Mouse (Mus musculus): ENCODE measurements around the gene Trib2. TPM values are rescaled to one million over a fixed set of nuclear protein-coding genes. Genes with fewer than 3 reads are reported as not detected.

Trib2 gene
- total and polyA plus RNA-seq, 3 experiments, result 8.1 to 13.5 (median 10.6) TPM

DNA sequence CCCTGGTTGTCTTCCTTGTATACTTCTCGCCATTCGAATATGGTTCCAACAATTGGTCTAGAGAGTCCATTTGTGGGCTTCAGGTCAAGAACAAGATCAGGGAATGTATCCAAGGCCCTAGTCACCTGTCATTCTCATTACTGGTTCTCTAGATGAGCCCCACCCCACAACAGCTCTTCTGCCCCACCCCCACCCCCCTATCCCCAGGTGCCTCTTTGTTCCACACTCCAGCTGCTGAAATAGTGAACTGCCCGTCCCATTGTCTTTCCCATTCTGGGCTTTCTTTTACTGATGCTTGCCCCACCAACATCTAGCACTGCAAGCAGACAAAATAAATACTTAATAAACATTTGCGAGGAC is 15.2 kb downstream of the Trib2 start:
- dilution Hi-C loops (cut with MboI; ENCODE audit: extremely low pct_ligation_motif_present, extremely low pct_unique_long_range_greater_than_20kb, low sequenced_read_pairs), result no loop called here
- Histone ChIP-seq H3K79me2 (replicated peaks; ENCODE audit: control insufficient read depth, extremely low read depth, insufficient read depth, poor library complexity, severe bottlenecking) (no peaks in the 10 kb centered on the region), H3K27ac (ENCODE audit: insufficient read depth, low read depth) (no peak overlapping the region), H3K4me1 (ENCODE audit: control insufficient read depth in 1 of 2, insufficient read depth in 2 of 2) (peaks cover 0 to 13% of the 10 kb centered on the region in 2 experiments; a peak in 2 of 4 replicates), H3K27me3 (replicated peaks) (no peaks in the 10 kb centered on the region), H3K9me3 (replicated peaks; ENCODE audit: low read length) (no peaks in the 10 kb centered on the region), H3K36me3 (replicated peaks in 1 of 2; ENCODE audit: control insufficient read depth in 1 of 2, insufficient read depth in 1 of 2, low read length in 1 of 2) (peaks cover 4 to 80% of the 10 kb centered on the region in 2 experiments), H3K4me2 (ENCODE audit: insufficient read depth, low read depth, poor library complexity, severe bottlenecking) (no peak overlapping the region), H3K9ac (ENCODE audit: insufficient read depth, low read depth) (no peak overlapping the region), H3K4me3 (replicated peaks in 1 of 3; ENCODE audit: low read depth in 2 of 3, low read length in 2 of 3, poor library complexity in 1 of 3) (no peak overlapping the region)
- in situ Hi-C loops (cut with MboI; ENCODE audit: low pct_ligation_motif_present, low pct_unique_long_range_greater_than_20kb, low sequenced_read_pairs), result no loop called here
- TF ChIP-seq HCFC1 (IDR thresholded peaks at IDR 0.05; ENCODE audit: low read depth, low read length), result no peak
- no peak for TF ChIP-seq PAX5 (IDR thresholded peaks at IDR 0.05; ENCODE audit: low read length)
- no peak for TF ChIP-seq GABPA (IDR thresholded peaks at IDR 0.05; ENCODE audit: insufficient replicate concordance, low read depth, low read length)
- no peak for TF ChIP-seq BHLHE40 (IDR thresholded peaks at IDR 0.05; ENCODE audit: low read depth, low read length)
- no peak for TF ChIP-seq MAX (IDR thresholded peaks at IDR 0.05; ENCODE audit: low read length)
- no peak for TF ChIP-seq JUN (IDR thresholded peaks at IDR 0.05; ENCODE audit: insufficient read depth, low read depth, low read length)
- no peak for DNase-seq (ENCODE audit: extremely low read depth)

DNA sequence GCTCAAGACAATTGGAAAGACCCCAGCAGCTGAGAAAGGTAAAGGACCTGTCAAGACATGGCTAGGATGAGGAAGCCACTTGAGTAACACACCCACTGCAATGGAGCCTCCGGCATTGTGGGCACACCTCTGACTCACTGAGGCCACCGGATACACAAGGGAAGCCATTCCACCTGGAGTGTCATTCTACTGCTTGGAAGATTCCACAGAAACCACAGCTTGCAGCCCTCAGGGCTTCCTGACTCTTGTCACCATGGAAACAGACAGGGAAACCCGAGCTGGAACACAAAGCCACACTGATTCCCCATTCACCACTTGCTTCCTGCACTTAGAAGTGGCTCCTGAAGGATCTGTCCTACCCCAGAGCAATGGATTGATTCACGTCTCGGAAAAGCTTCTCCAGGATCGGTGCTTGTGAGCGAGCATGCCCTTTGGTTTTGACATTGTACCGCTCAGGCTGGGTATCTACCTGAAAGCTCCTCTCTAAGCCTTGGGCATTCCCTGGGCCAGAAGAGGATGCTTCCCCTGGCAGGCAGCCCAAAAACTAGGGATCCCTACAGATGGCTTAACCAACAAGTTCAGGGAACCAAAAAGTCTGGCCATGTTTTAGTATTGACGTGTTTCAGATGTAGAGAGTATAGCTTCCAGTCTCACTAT is 15.7 kb downstream of the Trib2 start:
- Histone ChIP-seq H3K4me2 (ENCODE audit: insufficient read depth, low read depth, poor library complexity, severe bottlenecking) (no peak overlapping the region), H3K27me3 (replicated peaks) (no peaks in the 10 kb centered on the region), H3K4me3 (replicated peaks in 1 of 3; ENCODE audit: low read depth in 2 of 3, low read length in 2 of 3, poor library complexity in 1 of 3) (no peak overlapping the region), H3K36me3 (replicated peaks in 1 of 2; ENCODE audit: control insufficient read depth in 1 of 2, insufficient read depth in 1 of 2, low read length in 1 of 2) (peaks cover 4 to 82% of the 10 kb centered on the region in 2 experiments), H3K9me3 (replicated peaks; ENCODE audit: low read length) (no peaks in the 10 kb centered on the region), H3K27ac (ENCODE audit: insufficient read depth, low read depth) (no peak overlapping the region), H3K4me1 (ENCODE audit: control insufficient read depth in 1 of 2, insufficient read depth in 2 of 2) (peaks cover 0 to 11% of the 10 kb centered on the region in 2 experiments; a peak in 2 of 4 replicates), H3K9ac (ENCODE audit: insufficient read depth, low read depth) (no peak overlapping the region), H3K79me2 (replicated peaks; ENCODE audit: control insufficient read depth, extremely low read depth, insufficient read depth, poor library complexity, severe bottlenecking) (no peaks in the 10 kb centered on the region)
- dilution Hi-C loops (cut with MboI; ENCODE audit: extremely low pct_ligation_motif_present, extremely low pct_unique_long_range_greater_than_20kb, low sequenced_read_pairs), result no loop called here
- no peak for TF ChIP-seq JUND (conservative IDR thresholded peaks at IDR 0.05; ENCODE audit: low read depth, low read length)
- no peak for TF ChIP-seq ETS1 (conservative IDR thresholded peaks at IDR 0.05; ENCODE audit: low read depth, low read length)
- no peak for TF ChIP-seq RAD21 (IDR thresholded peaks at IDR 0.05; ENCODE audit: low read depth, low read length)
- no peak for TF ChIP-seq CHD2 (IDR thresholded peaks at IDR 0.05; ENCODE audit: low read length)
- DNase-seq (ENCODE audit: extremely low read depth), result no peak
- in situ Hi-C loops (cut with MboI; ENCODE audit: low pct_ligation_motif_present, low pct_unique_long_range_greater_than_20kb, low sequenced_read_pairs), result no loop called here

DNA sequence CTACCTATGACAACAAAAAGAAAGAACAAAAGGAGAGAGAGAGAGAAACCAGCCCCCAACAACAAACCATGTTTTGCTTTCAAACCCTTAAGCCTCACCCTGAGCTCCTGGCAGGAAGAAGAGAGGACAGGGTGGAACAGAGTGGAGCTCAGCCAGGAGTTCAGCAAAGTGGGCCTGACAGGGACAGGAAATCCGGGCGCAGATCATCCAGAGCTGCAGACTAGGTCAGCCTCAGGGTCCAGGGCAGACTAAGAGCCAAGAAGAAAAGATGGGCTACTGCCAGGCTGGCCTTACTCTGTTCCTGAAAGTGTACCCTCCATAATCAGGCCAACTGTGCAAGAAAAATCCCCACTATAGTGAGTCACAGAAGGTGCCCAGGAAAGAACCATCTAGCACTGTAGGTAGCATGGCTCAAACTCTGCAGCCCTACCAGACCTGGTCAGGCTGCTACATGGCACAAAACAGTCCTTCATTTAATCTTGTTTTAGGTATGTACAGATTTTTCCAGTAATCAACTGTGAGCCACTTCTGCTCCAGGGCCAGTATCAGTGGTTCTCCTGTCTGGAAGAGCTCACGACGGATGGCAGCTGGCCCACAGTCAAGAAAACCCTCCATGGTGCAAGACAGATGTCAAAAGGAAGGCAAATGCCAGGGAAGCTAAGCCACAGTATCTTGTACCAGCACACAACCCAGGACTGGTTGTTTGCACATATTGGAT is 16.4 kb downstream of the Trib2 start:
- in situ Hi-C loops (cut with MboI; ENCODE audit: low pct_ligation_motif_present, low pct_unique_long_range_greater_than_20kb, low sequenced_read_pairs), result no loop called here
- TF ChIP-seq ZMIZ1 (IDR thresholded peaks at IDR 0.05; ENCODE audit: low read depth, low read length) (no peak), PAX5 (IDR thresholded peaks at IDR 0.05; ENCODE audit: low read length) (no peak), IRF4 (IDR thresholded peaks at IDR 0.05; ENCODE audit: low read depth, low read length) (no peak), CHD1 (IDR thresholded peaks at IDR 0.05; ENCODE audit: low read depth, low read length) (no peak), MYC (IDR thresholded peaks at IDR 0.05; ENCODE audit: low read depth, low read length) (no peak), JUND (conservative IDR thresholded peaks at IDR 0.05; ENCODE audit: low read depth, low read length) (no peak), CTCF (conservative IDR thresholded peaks at IDR 0.05 in 1 of 2, IDR thresholded peaks at IDR 0.05 in 1 of 2; ENCODE audit: low read depth in 2 of 2, low read length in 2 of 2) (no peak), MAFK (IDR thresholded peaks at IDR 0.05; ENCODE audit: insufficient replicate concordance, low read length) (no peak), NELFE (IDR thresholded peaks at IDR 0.05; ENCODE audit: low read depth, low read length) (no peak), POLR2AphosphoS2 (IDR thresholded peaks at IDR 0.05; ENCODE audit: low read depth, low read length) (no peak), RAD21 (IDR thresholded peaks at IDR 0.05; ENCODE audit: low read depth, low read length) (no peak), E2F4 (IDR thresholded peaks at IDR 0.05; ENCODE audit: insufficient replicate concordance, low read depth, low read length) (no peak), TCF12 (IDR thresholded peaks at IDR 0.05; ENCODE audit: low read depth, low read length) (no peak)

More for the DNA sequence above, 16.4 kb downstream of the Trib2 start:
- no peak for DNase-seq (ENCODE audit: extremely low read depth)
- dilution Hi-C loops (cut with MboI; ENCODE audit: extremely low pct_ligation_motif_present, extremely low pct_unique_long_range_greater_than_20kb, low sequenced_read_pairs), result no loop called here
- no peaks in the 10 kb centered on the region for H3K9me3 ChIP-seq (replicated peaks; ENCODE audit: low read length)
- no peak overlapping the region for H3K4me2 ChIP-seq (ENCODE audit: insufficient read depth, low read depth, poor library complexity, severe bottlenecking)
- peaks cover 4 to 80% of the 10 kb centered on the region in 2 experiments for H3K36me3 ChIP-seq (replicated peaks in 1 of 2; ENCODE audit: control insufficient read depth in 1 of 2, insufficient read depth in 1 of 2, low read length in 1 of 2)
- no peak overlapping the region for H3K27ac ChIP-seq (ENCODE audit: insufficient read depth, low read depth)
- H3K4me1 ChIP-seq (ENCODE audit: control insufficient read depth in 1 of 2, insufficient read depth in 2 of 2), result peaks cover 0 to 4% of the 10 kb centered on the region in 2 experiments; a peak in 1 of 4 replicates
- H3K4me3 ChIP-seq (replicated peaks in 1 of 3; ENCODE audit: low read depth in 2 of 3, low read length in 2 of 3, poor library complexity in 1 of 3), result no peak overlapping the region
- H3K9ac ChIP-seq (ENCODE audit: insufficient read depth, low read depth), result no peak overlapping the region
- H3K27me3 ChIP-seq (replicated peaks), result no peaks in the 10 kb centered on the region
- no peaks in the 10 kb centered on the region for H3K79me2 ChIP-seq (replicated peaks; ENCODE audit: control insufficient read depth, extremely low read depth, insufficient read depth, poor library complexity, severe bottlenecking)
